Mouse (Mus musculus) urinary bladder, adult 18-20 months (tissue): ENCODE data around the gene Gm20696.

Experiments
- DNase-seq, 2 experiments: peaks; one replicate each; pipeline ENCODE4 v3.0.0; 2022; ENCODE audit warnings: low spot score in 2 of 2, mixed read lengths in 2 of 2

The Gm20696 gene

GRCm38 (mm10) chr6:99665457-99666317 is 910 bp downstream of the Gm20696 start:
- no peak for DNase-seq

GRCm38 (mm10) chr6:99663232-99663631 is 3.4 kb downstream of the Gm20696 start:
- DNase-seq: no peak

GRCm38 (mm10) chr6:99660443-99660842 is 6.2 kb downstream of the Gm20696 start:
- DNase-seq: no peak

- no peak for DNase-seq
These were observed 8.0 kb downstream of the Gm20696 start for GRCm38 (mm10) chr6:99658586-99658985.

- DNase-seq: no peak
These were observed 10.5 kb downstream of the Gm20696 start for GRCm38 (mm10) chr6:99656088-99656487.

- no peak for DNase-seq
These were observed 11.1 kb downstream of the Gm20696 start for GRCm38 (mm10) chr6:99655488-99655887.

GRCm38 (mm10) chr6:99654343-99654742 is 12.3 kb downstream of the Gm20696 start:
- DNase-seq: no peak

- no peak for DNase-seq
These were observed 14.3 kb downstream of the Gm20696 start for GRCm38 (mm10) chr6:99652341-99652740.

GRCm38 (mm10) chr6:99649307-99649706 is 17.3 kb downstream of the Gm20696 start:
- no peak for DNase-seq

- DNase-seq: no peak
These were observed 20.3 kb downstream of the Gm20696 start for GRCm38 (mm10) chr6:99646344-99646743.

- DNase-seq: no peak
These were observed 21.7 kb downstream of the Gm20696 start for GRCm38 (mm10) chr6:99644876-99645275.

- DNase-seq: no peak
These were observed 22.2 kb downstream of the Gm20696 start for GRCm38 (mm10) chr6:99644386-99644785.

GRCm38 (mm10) chr6:99643439-99644199 is 23.0 kb downstream of the Gm20696 start:
- peak in 1 of 2 experiments; percentile 59 for DNase-seq

GRCm38 (mm10) chr6:99637456-99637855 is 29.1 kb downstream of the Gm20696 start:
- no peak for DNase-seq

GRCm38 (mm10) chr6:99636801-99637200 is 29.8 kb downstream of the Gm20696 start:
- DNase-seq: no peak

GRCm38 (mm10) chr6:99636121-99636520 is 30.5 kb downstream of the Gm20696 start:
- no peak for DNase-seq

GRCm38 (mm10) chr6:99632121-99632980 is 34.2 kb downstream of the Gm20696 start:
- no peak for DNase-seq

- no peak for DNase-seq
These were observed 35.0 kb downstream of the Gm20696 start for GRCm38 (mm10) chr6:99631637-99632036.

- DNase-seq: no peak
These were observed 36.7 kb downstream of the Gm20696 start for GRCm38 (mm10) chr6:99629726-99630458.

GRCm38 (mm10) chr6:99626347-99626746 is 40.2 kb downstream of the Gm20696 start:
- no peak for DNase-seq

GRCm38 (mm10) chr6:99625803-99626202 is 40.8 kb downstream of the Gm20696 start:
- DNase-seq: no peak
